Mouse (Mus musculus) mouse embryonic stem cell (cell line): ENCODE results near the gene Zfp612.
"Not testable (repeated sequence)": the region's sequence is repeated elsewhere in the genome, so short reads cannot be mapped to it uniquely, and the experiment has no call there.

Source experiments
- in situ Hi-C, 2 experiments: fragments of 300-500 bp; cut with MboI; formaldehyde crosslinking; loops; 1 replicate in 1 of 2; 3 replicates in 1 of 2; pipeline ENCODE4 v1.14.3; 2019 to 2020; ENCODE audit warnings: low sequenced_read_pairs in 2 of 2, low pct_unique_long_range_greater_than_20kb in 1 of 2, mixed read lengths in 1 of 2; ENCODE audit not compliant: unreplicated experiment in 1 of 2

Gene Zfp612

DNA sequence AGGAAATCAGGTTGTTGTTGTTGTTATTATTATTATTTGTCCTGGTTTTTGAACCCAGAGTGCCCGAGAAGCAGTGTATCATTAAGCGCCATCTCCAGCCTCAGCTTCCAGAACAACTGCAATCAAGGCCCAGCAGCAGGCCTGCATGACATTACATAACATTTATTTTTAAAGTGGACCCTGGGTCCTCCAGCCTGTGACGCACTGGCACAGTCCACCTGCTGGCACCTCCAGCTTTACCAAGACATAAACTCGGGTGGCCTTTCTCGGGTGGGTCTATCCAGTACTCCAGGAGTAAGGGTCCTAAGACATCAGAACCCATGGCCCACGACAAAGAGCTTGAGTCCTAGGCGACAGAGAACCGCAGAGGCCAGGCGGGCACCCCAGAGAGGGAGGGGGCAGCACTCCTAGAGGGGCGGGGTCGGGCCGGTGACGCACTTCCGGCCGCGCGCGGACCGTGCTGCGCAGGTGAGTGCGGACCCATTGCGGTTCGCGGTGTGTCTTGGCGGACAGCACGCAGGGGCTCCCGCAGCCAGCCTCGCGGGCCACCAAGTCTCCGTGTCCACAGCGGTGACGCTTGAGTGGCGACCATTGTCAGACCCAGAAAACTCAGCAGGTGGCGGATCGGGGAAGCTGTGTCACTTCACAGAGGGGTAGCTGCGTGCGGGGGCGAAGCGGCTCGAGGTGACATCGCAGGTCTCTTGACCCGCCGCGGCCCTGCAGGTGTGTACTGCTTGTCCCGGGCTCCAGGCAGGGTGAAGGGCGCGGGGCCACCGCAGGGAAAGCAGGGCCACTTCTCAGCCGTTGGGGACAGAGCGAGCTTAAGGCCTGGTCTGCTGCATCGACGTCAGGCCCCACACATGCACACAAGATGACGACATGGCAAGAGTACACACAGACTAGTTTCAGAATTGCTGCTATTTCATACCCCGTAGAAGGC lies at the start of gene Zfp612:
TSS of gene Zfp612 (plus strand) at position 465 of the 940 bp plus-strand sequence.
- in situ Hi-C loops = no loop called here

DNA sequence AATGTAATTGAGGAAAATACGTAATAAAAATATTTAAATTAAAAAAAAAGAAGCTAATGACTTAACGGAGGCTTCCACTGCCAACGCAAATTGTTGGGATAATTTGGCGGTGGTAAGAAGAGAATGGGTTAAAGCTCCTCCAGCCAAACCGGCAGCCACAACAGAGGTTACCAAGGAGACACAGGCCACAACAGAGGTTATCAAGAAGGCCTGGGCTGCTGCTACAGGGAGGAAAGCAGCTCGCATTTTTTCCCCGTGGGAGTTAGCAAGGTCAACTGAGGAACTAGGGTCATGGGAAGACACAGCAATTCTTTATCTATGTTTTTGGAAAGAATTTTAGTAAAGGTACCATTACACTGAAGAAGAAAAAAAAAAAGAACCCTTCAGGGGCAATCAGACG lies 45.8 kb upstream of the Zfp612 start:
- in situ Hi-C loops = not testable (repeated sequence)

DNA sequence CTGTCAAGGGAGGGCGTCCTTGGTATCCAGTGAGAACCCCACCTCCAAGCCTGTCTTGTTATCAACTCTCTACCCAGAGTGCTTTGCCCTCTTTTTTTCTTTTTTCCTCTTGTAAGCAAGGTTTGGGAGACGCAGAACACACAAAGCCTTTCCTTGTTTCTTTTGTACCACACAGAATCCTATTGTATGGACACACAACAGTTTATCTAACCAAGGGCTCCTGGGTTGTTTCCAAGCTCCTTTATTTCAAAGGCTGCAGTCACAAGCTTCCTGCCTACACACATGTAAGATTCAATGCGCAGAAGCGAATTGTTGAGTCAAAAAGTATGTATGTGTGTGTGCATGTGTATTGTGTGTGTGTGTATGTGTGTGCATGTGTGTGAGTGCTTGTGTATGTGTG lies 45.2 kb upstream of the Zfp612 start:
- in situ Hi-C loops = no loop called here

DNA sequence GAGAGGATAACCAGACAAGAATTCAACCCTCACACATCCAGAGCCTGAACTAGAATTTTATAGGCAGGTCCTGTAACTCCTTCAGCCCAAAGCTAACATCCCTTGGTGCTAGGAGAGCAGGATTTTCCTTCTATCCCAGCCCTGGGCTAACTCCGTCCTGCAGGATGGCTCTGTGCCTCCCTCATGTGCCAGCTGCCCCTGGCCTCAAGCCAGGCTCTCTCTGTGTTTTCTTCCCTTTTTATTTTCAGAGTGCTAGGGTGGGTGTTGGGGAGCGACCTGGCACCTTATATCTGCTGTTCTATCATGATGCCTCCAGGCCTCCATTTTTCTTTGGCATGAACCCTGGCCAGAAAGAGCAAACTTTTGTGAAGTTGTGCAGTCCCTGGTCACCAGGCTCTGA lies 43.4 kb upstream of the Zfp612 start:
- in situ Hi-C loops = no loop called here

DNA sequence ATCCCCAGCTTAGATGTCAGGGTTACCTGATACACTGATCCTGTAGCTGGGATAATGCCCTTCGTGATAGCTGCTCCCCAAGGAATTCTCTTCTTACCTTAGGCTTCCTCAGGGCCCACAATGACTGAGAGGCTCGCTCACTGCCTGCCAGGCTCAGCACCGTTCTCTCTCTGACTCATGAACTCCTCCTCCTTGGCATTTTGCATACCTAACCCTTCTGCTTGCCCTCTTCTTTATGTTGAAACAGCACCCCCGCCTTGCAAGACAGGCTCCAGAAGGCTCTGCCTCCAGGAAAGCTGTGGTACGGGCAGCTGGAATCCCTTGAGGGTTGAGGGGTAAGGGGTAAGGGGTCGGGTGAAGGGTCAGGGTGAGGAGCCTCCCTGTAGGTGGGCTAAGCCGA lies 40.3 kb upstream of the Zfp612 start:
- in situ Hi-C loops = no loop called here

DNA sequence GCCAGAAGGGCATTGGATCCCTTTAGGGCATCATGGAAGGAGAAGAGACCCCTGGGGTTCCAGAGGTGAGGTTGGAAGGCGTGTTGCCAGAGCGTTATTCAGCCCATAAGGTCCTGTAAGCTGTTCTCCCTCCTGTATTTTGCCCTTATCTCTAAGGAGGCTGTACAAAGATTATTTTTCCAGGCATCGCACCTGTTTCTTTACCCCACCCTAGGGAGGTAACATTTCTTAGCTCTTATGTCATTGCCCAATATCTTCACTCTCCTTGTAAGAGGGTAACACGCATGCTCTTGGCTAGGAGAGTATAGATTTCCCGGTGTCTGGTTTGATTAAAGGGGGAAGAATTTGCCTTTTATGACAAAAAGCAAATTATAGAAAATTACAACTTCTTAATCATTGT lies 39.9 kb upstream of the Zfp612 start, which contains the start of gene Chst4:
TSS of gene Chst4 (minus strand) at position 82 of the 400 bp plus-strand sequence.
- in situ Hi-C loops = no loop called here

DNA sequence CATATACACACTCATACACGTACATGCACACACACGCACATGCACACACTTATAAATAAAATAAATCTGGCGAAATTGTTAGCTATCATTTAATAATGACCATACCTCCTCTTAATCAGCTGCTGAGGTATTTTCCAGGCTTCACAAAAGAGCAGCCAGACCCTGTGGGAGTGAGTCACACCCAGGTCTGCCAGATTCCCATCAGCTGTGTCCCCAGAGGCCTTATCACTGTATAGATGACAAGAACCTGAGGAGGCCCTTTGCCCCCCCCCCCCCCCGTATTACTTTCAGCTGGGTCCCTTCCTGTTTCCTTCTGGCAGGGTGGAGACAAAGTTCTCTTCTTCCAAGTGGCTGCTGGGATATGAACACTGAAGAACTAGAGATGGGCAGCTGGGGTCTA lies 39.0 kb upstream of the Zfp612 start:
- in situ Hi-C loops = no loop called here

DNA sequence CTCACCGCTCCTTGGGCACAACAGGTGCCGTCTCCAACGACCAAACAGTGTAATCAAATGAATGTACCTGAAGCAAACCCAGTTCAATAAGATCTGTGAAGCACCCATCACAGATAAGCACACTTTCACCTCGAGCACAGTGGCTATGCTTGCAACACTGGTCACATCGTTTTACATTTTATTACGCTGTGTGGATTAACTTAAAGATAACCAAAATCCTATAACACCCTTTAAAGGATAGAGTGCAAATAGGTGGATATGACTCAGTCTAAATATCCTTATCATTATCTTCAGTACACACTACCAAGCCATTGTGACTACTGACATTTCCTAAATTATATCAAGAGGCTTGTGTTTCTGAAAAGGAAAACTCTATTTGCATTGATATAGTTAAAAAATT lies 28.3 kb upstream of the Zfp612 start:
- in situ Hi-C loops = no loop called here

DNA sequence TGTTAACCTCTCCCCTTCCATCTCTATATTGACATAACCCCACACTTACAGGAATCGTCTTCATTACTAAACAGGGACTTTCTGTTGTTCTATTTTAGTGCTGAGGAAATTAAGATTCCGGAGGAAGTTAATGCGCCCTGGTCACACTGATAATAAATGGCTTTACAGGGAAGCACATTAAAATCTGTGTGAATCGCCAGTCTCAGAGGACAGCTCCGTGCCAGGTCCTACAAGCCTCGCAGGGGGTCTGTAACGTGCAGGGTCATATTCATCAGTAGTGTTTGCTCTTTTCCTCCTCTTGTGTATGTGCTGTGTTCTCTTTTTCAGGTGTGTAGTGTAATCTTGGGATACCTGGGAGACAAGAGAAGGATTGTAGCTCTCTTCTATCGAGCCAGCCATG lies 21.3 kb upstream of the Zfp612 start:
- in situ Hi-C loops = no loop called here

DNA sequence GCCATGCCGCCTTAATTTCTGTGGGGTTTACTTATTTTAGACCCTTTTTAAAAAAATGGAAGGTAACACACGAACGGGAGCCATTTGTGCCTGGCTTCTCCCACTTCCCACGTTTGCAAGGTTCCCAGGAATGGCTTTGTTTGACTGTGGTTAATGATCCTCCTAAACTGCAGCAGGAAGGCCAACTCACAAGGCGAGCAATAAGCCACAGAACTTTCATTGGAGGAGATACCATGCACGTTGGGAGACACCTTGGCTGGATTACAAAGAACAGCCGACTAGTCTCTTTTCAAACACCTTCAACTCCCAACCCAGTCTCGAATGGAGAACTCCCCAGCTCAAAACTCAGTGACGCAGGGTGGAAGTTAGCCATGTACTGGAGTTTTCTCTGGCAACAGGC lies 15.4 kb upstream of the Zfp612 start:
- in situ Hi-C loops = no loop called here

DNA sequence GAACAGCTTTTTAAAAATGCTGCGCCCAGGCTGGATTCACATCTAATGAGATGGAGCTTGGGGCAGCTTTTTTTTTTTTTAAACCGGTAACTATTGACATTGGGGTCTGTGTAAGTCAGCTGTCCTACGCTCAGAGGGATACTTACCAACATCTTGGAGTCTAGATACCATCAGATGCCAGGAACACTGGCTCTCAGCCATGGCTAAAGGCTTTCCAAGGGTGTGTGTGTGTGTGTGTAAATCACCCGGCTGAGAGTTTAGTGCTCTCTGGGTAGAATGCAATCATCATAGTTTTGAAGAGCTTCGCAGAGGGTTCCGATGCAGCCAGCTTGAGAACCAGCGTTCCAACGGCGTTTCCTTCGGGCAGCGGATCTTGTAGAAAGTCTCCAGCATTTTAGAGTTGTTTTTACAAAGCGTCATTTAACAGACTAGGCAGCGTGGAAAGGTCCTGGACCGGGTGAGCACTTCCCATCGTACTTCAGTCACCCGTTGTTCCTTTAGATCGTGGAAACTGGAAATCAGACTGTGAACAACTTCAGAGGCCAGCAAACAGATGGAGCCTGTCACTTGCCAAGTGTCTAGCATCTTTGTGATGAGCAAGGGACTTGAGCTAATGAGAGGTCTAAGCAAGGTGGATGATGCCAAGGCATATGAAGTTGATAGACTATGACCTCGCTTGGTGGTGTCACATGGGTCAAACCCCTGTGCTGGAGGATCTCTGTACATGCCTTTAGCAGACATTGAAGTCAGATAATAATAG lies 14.8 kb upstream of the Zfp612 start:
- in situ Hi-C loops = no loop called here

DNA sequence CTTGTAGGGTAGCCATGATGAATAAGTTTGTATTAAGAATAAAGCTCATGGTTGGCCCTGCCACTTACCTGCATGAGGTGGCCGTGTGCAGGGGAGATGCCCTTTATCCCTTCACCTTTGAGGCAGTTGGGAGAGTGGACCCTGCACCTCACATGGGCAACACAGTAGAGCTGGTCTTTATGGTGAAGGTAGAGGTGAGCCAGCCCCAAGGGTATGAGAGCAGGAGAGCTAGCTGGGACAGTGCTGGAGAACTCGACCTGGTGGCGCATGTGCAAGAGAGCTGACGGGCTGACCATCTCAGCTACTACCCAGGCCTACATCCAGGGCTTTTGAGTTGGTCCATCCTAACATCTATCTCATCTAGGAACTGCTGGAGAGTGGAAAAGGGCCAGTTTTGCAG lies 13.9 kb upstream of the Zfp612 start:
- in situ Hi-C loops = no loop called here

DNA sequence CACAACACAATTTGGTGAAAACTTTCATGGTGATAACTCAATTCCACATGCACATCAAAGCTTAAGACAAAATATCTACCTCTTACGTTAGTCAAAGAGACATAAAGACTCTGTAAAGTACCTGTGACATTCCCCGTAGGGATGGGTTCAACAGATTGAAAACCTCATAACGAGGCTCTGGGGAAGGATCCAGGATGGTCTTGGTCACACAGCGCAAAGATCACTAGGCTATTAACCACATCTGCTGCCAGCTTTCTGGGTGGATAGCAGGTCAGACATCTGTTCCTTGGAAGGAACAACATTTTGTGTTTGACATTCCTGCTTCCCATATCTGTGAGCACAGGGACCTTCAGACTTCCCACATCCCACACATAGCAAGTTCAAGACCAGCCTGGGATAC lies 9.8 kb upstream of the Zfp612 start:
- in situ Hi-C loops = no loop called here

DNA sequence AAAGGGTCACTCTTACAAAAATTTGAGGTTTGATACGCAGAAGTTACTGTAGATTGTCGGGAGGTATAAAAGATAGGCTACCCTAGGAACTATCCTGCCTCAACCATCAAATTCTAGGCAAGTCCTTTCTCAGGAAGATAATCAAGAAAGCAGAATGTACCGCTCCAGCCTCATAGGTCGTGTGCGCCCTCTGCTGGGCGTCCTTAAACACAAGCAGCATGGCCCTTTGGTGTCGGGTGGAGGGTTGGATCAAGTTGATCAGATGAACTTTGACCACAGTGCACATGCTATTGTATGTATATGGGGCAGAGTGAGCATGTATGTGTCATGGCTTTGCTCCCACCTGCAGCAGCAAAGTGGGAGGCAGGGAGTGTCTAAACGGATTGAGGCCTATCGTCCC lies 7.9 kb upstream of the Zfp612 start:
- in situ Hi-C loops = no loop called here

DNA sequence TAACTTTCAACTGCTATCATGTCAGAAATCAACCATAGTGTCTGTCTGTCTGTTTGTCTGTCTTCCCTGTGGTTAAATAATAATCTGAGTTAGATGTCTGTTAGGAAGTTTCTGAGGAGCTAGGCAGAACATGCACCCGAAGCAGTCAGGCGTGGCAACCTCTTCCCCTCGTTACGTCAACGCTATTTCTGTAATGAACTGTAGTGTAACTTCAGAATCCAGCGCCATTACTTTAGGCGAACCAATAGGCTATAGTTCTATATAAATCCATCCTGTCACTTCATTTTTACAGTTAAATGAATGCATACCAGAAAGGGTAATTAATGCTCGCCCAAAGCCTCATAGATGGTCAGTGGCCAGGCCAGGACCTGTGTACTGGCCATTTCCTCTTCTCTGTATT lies 5.0 kb upstream of the Zfp612 start:
- in situ Hi-C loops = no loop called here

DNA sequence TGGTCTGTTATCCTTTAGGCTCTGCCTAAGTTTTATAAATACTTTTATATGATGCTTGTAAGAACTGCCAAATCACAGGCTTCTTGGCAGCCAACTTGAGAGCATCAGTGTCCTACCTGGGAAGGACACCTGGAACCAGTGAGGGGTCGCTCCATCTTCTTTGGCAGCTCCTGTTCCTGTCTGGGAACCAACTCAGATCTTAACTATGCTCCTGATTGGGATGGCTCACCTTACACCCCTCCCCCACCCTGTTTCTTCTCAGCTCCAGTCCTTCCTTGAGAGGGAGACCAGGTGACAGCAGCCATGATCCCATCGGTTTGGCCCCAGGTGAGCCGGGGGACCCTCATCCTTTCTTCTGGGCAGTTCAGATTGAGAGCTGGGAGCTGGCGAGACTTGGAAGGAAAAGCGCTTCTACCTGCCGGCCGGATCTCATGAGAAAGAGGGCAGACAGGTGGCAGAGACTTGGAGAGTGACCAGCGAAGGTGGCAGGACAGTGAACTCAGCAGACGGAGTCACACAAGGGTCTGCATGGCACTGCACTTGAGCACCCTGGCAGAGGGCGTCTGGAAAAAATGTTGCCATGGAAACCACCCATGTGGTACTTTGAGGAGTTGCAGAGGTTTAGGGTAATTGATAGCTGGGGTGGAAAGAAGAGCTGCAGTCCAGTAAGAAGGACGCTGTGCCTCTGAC lies 3.0 kb downstream of the Zfp612 start:
- in situ Hi-C loops = no loop called here

DNA sequence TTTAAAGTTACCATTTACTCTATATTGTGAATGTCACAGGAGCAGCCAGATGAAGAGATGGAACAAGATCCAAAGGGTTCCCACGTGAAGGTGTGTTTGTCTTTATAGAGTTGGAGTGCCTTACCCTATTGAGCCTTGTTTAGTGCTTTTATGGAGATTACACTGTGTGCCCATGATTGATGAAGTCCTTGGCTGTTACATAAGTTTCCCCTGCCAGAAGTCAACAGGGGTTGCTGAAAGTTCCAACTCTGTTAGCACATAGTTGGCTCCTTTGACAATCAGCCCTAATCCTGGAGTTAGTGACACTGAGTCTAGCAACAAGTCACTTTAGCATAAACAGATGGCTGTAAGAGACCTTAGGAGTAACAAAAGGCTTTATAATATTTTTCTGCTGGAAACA lies 12.3 kb downstream of the Zfp612 start:
- in situ Hi-C loops = no loop called here

DNA sequence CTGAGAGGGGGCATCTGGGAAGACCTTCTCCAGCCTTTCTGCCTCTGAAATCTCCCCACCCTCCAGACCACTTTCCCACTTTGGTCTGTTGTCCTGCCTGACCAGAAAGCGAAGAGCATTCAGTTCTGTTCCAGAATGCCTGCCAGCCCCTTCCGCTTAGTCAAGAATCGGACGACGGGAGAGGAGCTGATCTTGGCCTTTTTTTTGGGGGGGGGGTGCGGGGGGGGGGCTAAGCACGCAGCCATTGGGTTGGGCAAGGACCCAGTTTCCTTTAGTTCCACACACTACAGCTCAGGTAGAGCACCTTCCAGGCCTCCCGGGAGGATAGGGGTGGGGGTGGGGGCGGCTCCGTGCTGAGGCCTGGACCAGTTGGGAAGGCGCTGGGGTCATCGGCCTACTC lies 21.4 kb downstream of the Zfp612 start, which contains the start of gene Gm21964:
TSS of gene Gm21964 (plus strand) at position 301 of the 400 bp plus-strand sequence.
- in situ Hi-C loops = no loop called here

DNA sequence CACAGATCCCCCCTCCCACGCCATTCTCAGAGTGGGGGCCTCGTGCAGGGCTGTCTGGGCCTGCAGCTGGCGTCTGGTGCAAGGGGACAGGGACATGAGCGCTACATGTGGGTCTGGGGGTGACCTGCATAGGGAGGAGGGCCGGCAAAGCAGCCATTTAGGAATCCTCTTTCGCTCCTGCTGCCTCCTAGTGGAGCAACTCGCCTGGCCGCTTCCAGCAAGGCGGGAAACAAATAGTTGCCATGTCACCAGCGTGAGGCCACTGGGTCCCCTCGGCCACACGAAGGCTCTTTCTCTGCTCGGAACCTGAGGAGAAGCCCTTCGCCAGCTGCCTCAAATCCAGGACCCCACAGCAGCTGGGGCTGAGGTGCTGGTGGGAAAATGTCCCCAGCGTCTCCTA lies 22.1 kb downstream of the Zfp612 start:
- in situ Hi-C loops = no loop called here
